Mouse (Mus musculus): ENCODE measurements around the gene Lypd6b. TPM values are rescaled to one million over a fixed set of nuclear protein-coding genes. Genes with fewer than 3 reads are reported as not detected.

Lypd6b gene
- polyA plus RNA-seq, 1 experiment from 2014 or later = 1.0 TPM

- Histone ChIP-seq H3K27me3 (no peaks in the 10 kb centered on the region), H3K4me2 (no peak overlapping the region), H3K9me3 (replicated peaks) (no peaks in the 10 kb centered on the region), H3K9ac (no peak overlapping the region), H3K4me1 (replicated peaks) (peaks cover 36% of the 10 kb centered on the region), H3K4me3 (no peak overlapping the region), H3K36me3 (no peaks in the 10 kb centered on the region), H3K27ac (no peak overlapping the region)
- no peak for ATAC-seq (replicated peaks; ENCODE audit: insufficient number of reproducible peaks, insufficient read depth, low FRiP score, low read depth)
- 77% methylated on average over 14 of the region's 14 CpGs for WGBS
These were observed 38.7 kb upstream of the Lypd6b start for GRCm38 (mm10) chr2:49748628-49749342.

GRCm38 (mm10) chr2:49749730-49750576, 37.5 kb upstream of the Lypd6b start:
- Histone ChIP-seq H3K9ac (no peak overlapping the region), H3K9me3 (replicated peaks) (no peaks in the 10 kb centered on the region), H3K27ac (peak overlapping the region; percentile 45), H3K36me3 (no peaks in the 10 kb centered on the region), H3K4me2 (no peak overlapping the region), H3K4me3 (no peak overlapping the region), H3K4me1 (replicated peaks) (peaks cover 29% of the 10 kb centered on the region), H3K27me3 (no peaks in the 10 kb centered on the region)
- peak; percentile 70 for ATAC-seq (replicated peaks; ENCODE audit: insufficient number of reproducible peaks, insufficient read depth, low FRiP score, low read depth)
- 35% methylated on average over 11 of the region's 11 CpGs for WGBS

- 79% methylated on average over 10 of the region's 10 CpGs for WGBS
- H3K27ac ChIP-seq = no peak overlapping the region
- H3K4me1 ChIP-seq (replicated peaks) = peaks cover 20% of the 10 kb centered on the region
- no peaks in the 10 kb centered on the region for H3K9me3 ChIP-seq (replicated peaks)
- no peak overlapping the region for H3K4me2 ChIP-seq
- no peaks in the 10 kb centered on the region for H3K36me3 ChIP-seq
- no peaks in the 10 kb centered on the region for H3K27me3 ChIP-seq
- no peak for ATAC-seq (replicated peaks; ENCODE audit: insufficient number of reproducible peaks, insufficient read depth, low FRiP score, low read depth)
- H3K9ac ChIP-seq = no peak overlapping the region
- no peak overlapping the region for H3K4me3 ChIP-seq
These were observed 35.8 kb upstream of the Lypd6b start for GRCm38 (mm10) chr2:49751544-49752210.

- 81% methylated on average over 8 of the region's 8 CpGs for WGBS
- no peak for ATAC-seq (replicated peaks; ENCODE audit: insufficient number of reproducible peaks, insufficient read depth, low FRiP score, low read depth)
- H3K4me3 ChIP-seq = no peak overlapping the region
These were observed 35.3 kb upstream of the Lypd6b start for GRCm38 (mm10) chr2:49752211-49752607.

GRCm38 (mm10) chr2:49753062-49753461, 34.4 kb upstream of the Lypd6b start:
- Histone ChIP-seq H3K4me3 (no peak overlapping the region), H3K9ac (no peak overlapping the region), H3K36me3 (no peaks in the 10 kb centered on the region), H3K4me1 (replicated peaks) (peaks cover 20% of the 10 kb centered on the region), H3K27ac (no peak overlapping the region), H3K9me3 (replicated peaks) (no peaks in the 10 kb centered on the region), H3K27me3 (no peaks in the 10 kb centered on the region), H3K4me2 (no peak overlapping the region)
- 87% methylated on average over 3 of the region's 3 CpGs for WGBS
- no peak for ATAC-seq (replicated peaks; ENCODE audit: insufficient number of reproducible peaks, insufficient read depth, low FRiP score, low read depth)

More at GRCm38 (mm10) chr2:49752211-49752607, 35.3 kb upstream of the Lypd6b start:
- Histone ChIP-seq H3K4me2 (no peak overlapping the region), H3K27me3 (no peaks in the 10 kb centered on the region), H3K36me3 (no peaks in the 10 kb centered on the region), H3K9me3 (replicated peaks) (no peaks in the 10 kb centered on the region), H3K9ac (no peak overlapping the region), H3K4me1 (replicated peaks) (peaks cover 20% of the 10 kb centered on the region), H3K27ac (no peak overlapping the region)

GRCm38 (mm10) chr2:49755054-49755453, 32.4 kb upstream of the Lypd6b start:
- 49% methylated on average over 2 of the region's 2 CpGs for WGBS
- no peaks in the 10 kb centered on the region for H3K9me3 ChIP-seq (replicated peaks)
- H3K9ac ChIP-seq = no peak overlapping the region
- H3K27ac ChIP-seq = no peak overlapping the region
- H3K4me2 ChIP-seq = no peak overlapping the region
- ATAC-seq (replicated peaks; ENCODE audit: insufficient number of reproducible peaks, insufficient read depth, low FRiP score, low read depth) = no peak
- no peaks in the 10 kb centered on the region for H3K27me3 ChIP-seq
- peaks cover 14% of the 10 kb centered on the region for H3K4me1 ChIP-seq (replicated peaks)
- no peaks in the 10 kb centered on the region for H3K36me3 ChIP-seq
- H3K4me3 ChIP-seq = no peak overlapping the region

- Histone ChIP-seq H3K27me3 (no peaks in the 10 kb centered on the region), H3K4me3 (no peak overlapping the region), H3K4me1 (replicated peaks) (no peaks in the 10 kb centered on the region), H3K9ac (no peak overlapping the region), H3K9me3 (replicated peaks) (no peaks in the 10 kb centered on the region), H3K36me3 (no peaks in the 10 kb centered on the region), H3K27ac (no peak overlapping the region), H3K4me2 (no peak overlapping the region)
- no peak for ATAC-seq (replicated peaks; ENCODE audit: insufficient number of reproducible peaks, insufficient read depth, low FRiP score, low read depth)
- WGBS = 79% methylated on average over 7 of the region's 7 CpGs
These were observed 29.9 kb upstream of the Lypd6b start for GRCm38 (mm10) chr2:49757616-49758015.

GRCm38 (mm10) chr2:49764331-49764946, 23.0 kb upstream of the Lypd6b start:
- Histone ChIP-seq H3K9ac (no peak overlapping the region), H3K4me2 (no peak overlapping the region), H3K9me3 (replicated peaks) (no peaks in the 10 kb centered on the region), H3K4me1 (replicated peaks) (no peaks in the 10 kb centered on the region), H3K27ac (no peak overlapping the region), H3K4me3 (no peak overlapping the region), H3K27me3 (no peaks in the 10 kb centered on the region), H3K36me3 (no peaks in the 10 kb centered on the region)
- WGBS = 44% methylated on average over 7 of the region's 7 CpGs
- ATAC-seq (replicated peaks; ENCODE audit: insufficient number of reproducible peaks, insufficient read depth, low FRiP score, low read depth) = no peak

GRCm38 (mm10) chr2:49768916-49769315, 18.6 kb upstream of the Lypd6b start:
- Histone ChIP-seq H3K36me3 (no peaks in the 10 kb centered on the region), H3K4me1 (replicated peaks) (0 out of 2 replicates have a peak, but pooled peaks cover 2% of the 10 kb centered on the region), H3K4me2 (no peak overlapping the region), H3K9ac (no peak overlapping the region), H3K4me3 (no peak overlapping the region), H3K9me3 (replicated peaks) (no peaks in the 10 kb centered on the region), H3K27me3 (no peaks in the 10 kb centered on the region), H3K27ac (no peak overlapping the region)
- ATAC-seq (replicated peaks; ENCODE audit: insufficient number of reproducible peaks, insufficient read depth, low FRiP score, low read depth) = no peak
- 73% methylated on average over 2 of the region's 2 CpGs for whole genome bisulfite sequencing

- no peak overlapping the region for H3K27ac ChIP-seq
- H3K9ac ChIP-seq = no peak overlapping the region
- 68% methylated on average over 5 of the region's 5 CpGs for WGBS
- H3K4me3 ChIP-seq = no peak overlapping the region
- no peak overlapping the region for H3K4me2 ChIP-seq
- no peaks in the 10 kb centered on the region for H3K27me3 ChIP-seq
- H3K36me3 ChIP-seq = no peaks in the 10 kb centered on the region
- no peak for ATAC-seq (replicated peaks; ENCODE audit: insufficient number of reproducible peaks, insufficient read depth, low FRiP score, low read depth)
- H3K9me3 ChIP-seq (replicated peaks) = no peaks in the 10 kb centered on the region
- 0 out of 2 replicates have a peak, but pooled peaks cover 3% of the 10 kb centered on the region for H3K4me1 ChIP-seq (replicated peaks)
These were observed 17.0 kb upstream of the Lypd6b start for GRCm38 (mm10) chr2:49770440-49770839.

GRCm38 (mm10) chr2:49771172-49771571, 16.3 kb upstream of the Lypd6b start:
- Histone ChIP-seq H3K4me2 (no peak overlapping the region), H3K4me3 (no peak overlapping the region), H3K4me1 (replicated peaks) (0 out of 2 replicates have a peak, but pooled peaks cover 3% of the 10 kb centered on the region), H3K9ac (no peak overlapping the region), H3K9me3 (replicated peaks) (no peaks in the 10 kb centered on the region), H3K27me3 (no peaks in the 10 kb centered on the region), H3K36me3 (no peaks in the 10 kb centered on the region), H3K27ac (no peak overlapping the region)
- ATAC-seq (replicated peaks; ENCODE audit: insufficient number of reproducible peaks, insufficient read depth, low FRiP score, low read depth) = no peak
- 69% methylated on average over 11 of the region's 11 CpGs for WGBS

All from heart, embryonic 15.5 days (tissue).